Mouse (Mus musculus): Measurements from ENCODE around the gene Cdkl2. TPM values are rescaled to one million over a fixed set of nuclear protein-coding genes. Genes with fewer than 3 reads are reported as not detected.

Gene Cdkl2
- polyA plus RNA-seq, 2 experiments from 2014 or later: 2.6 to 3.4 TPM

Other genes with a start within 250 kb of the Cdkl2 start
- gene Rchy1, start 80.8 kb downstream of the Cdkl2 start, polyA plus RNA-seq (2017; shearing (Covaris generic)): 10 to 100 TPM; 73.3 to 92.6 TPM
- not detected for gene Odaph, start 56.4 kb downstream of the Cdkl2 start, polyA plus RNA-seq (2017; shearing (Covaris generic))
- gene G3bp2, start 39.8 kb upstream of the Cdkl2 start, polyA plus RNA-seq (2017; shearing (Covaris generic)): 100 to 1,000 TPM; 204 to 221 TPM
- gene Uso1, start 94.1 kb upstream of the Cdkl2 start, polyA plus RNA-seq (2017; shearing (Covaris generic)): 10 to 100 TPM; 31.3 to 33.8 TPM
- gene U90926, start 171.5 kb upstream of the Cdkl2 start, polyA plus RNA-seq (2017; shearing (Covaris generic)): not detected
- gene Ppef2, start 212.4 kb upstream of the Cdkl2 start, polyA plus RNA-seq (2017; shearing (Covaris generic)): under 1 TPM; 0.15 to 0.34 TPM
- 10 to 100 TPM in 1 of 2 experiments, 1 to 10 TPM in 1; 9.2 to 11.5 TPM for gene Naaa, start 234.3 kb upstream of the Cdkl2 start, polyA plus RNA-seq (2017; shearing (Covaris generic))

Measured in activated CD4-positive, CD25-positive, alpha-beta regulatory T cell, adult 4 months (primary cell).